Mouse (Mus musculus): ENCODE measurements around the gene Fndc3b. TPM values are rescaled to one million over a fixed set of nuclear protein-coding genes. Genes with fewer than 3 reads are reported as not detected.

The Fndc3b gene
- total RNA-seq, 2 experiments from 2014 or later, result 13.9 to 18.5 TPM

DNA sequence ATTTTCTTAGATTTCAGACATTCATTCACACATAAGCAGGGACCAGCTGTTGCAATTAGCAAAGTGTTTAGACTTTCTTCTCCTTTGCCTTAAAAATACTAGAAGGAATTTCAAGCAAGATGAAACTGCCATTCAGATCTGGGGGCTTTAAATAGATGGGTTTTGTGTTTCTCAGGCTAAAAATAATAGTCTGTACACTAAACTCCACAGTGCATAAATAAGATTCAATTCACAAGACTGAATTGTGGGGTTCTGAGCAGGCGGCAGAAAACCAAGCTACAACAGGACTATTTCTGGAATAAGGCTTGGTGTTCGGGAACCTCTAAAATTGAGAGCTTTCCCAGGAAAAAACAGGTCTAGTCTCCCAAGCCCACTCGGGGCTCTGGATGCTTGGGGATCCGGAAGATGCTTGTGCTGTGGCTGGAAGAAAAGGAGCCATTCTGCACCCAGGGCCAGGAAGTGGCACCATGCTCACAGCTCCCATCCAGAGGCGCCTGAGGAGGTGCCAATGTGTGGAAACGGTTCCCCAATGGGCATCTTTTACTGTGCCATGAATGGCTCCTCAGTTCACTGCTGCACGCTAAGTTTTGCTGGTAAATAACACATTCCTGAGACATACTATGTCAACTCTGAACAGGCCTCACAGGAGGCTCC lies 117.5 kb downstream of the Fndc3b start:
- DNase-seq (ENCODE audit: low spot score), result no peak

DNA sequence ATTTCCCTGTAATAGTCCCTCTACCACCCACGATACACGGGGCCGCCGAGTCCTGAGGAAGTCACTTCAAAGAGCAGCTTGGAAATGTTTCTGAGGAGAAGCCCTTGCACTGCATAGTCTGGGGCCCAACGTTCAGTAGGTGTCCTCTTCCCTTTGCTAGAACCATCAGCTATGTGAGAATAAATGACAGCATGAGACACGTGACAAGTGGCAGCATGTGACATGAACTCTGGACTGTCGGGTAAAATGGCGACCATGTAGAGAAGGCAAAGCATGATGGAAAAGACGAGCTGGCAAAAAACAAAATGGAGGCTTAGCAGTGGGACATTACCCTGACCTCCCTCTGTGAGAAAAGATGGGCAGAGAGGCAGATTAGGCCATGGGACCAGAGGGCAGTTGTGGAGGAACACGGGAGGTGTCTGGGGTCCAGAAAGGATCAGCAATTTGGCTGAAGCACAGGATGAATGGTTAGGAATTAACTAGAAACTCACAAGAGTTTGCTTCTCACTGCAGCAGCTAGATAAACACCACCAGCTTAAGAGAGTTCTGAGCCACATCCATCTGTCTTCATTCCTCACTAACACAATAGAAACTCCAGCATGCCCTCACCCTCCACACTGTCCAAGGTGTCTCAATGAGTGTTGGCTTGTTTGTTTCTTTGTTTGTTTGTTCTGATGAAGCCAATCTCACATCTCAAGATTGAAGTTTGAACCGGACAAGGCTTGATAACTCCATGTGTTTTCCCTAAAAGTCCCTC lies 118.2 kb downstream of the Fndc3b start:
- no peak for DNase-seq (ENCODE audit: low spot score)

DNA sequence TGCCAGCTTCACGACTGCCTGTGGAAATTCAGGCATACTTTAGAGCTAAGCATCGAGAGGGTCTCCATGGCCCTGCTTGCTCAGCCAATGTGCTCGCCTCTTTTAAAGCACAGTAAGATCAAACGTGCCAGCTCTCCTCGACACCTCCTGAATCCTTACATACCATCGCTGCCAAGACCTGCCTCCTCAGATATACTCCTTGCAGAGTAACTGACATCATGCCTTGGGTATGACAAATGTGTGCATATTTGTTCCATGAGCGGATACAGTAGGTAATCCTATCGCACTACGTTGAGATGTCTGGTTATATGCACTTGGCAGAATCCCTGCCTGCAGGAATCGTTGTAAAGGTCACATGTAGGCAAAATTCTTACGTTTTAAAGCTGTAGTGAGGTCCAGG lies 120.3 kb downstream of the Fndc3b start:
- DNase-seq (ENCODE audit: low spot score), result no peak

DNA sequence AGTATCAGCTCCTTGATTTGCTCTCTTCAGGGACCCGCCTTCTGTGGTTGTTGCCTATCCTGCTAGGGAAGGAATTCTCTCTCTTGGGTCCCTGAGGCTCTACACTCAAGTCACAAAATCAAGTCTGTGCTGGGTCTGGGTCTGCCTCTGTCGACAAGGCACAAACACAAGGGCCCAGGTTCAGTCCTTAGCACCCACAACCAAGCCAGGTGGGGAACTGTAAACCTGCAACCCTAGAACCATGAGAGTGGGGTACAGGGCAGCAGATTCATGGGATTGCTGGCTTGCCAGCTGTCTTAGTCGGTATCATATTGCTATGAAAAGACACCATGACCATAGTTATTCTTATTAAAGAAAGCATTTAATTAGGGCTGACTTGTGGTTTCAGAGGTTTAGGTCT lies 121.8 kb downstream of the Fndc3b start:
- DNase-seq (ENCODE audit: low spot score), result no peak

DNA sequence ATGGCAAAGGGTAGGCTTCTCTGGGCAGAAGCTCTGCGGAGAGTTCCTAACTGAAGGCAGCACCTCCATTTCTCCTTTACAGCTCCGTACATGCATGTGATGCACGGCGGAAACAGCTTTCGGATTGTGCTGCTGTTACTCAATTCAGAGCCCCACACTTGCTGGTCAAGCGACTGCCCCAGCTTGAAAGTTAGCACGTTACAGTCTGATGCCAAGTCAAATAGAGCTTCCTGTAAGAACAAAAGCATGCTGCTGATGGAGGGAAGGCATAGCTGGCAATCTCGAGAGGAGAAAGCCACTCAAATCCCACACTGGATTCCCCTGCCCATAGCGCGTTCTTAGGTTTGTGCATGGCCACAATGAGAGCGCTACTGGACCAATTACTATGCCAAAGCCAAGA lies 122.5 kb downstream of the Fndc3b start:
- DNase-seq (ENCODE audit: low spot score), result no peak

DNA sequence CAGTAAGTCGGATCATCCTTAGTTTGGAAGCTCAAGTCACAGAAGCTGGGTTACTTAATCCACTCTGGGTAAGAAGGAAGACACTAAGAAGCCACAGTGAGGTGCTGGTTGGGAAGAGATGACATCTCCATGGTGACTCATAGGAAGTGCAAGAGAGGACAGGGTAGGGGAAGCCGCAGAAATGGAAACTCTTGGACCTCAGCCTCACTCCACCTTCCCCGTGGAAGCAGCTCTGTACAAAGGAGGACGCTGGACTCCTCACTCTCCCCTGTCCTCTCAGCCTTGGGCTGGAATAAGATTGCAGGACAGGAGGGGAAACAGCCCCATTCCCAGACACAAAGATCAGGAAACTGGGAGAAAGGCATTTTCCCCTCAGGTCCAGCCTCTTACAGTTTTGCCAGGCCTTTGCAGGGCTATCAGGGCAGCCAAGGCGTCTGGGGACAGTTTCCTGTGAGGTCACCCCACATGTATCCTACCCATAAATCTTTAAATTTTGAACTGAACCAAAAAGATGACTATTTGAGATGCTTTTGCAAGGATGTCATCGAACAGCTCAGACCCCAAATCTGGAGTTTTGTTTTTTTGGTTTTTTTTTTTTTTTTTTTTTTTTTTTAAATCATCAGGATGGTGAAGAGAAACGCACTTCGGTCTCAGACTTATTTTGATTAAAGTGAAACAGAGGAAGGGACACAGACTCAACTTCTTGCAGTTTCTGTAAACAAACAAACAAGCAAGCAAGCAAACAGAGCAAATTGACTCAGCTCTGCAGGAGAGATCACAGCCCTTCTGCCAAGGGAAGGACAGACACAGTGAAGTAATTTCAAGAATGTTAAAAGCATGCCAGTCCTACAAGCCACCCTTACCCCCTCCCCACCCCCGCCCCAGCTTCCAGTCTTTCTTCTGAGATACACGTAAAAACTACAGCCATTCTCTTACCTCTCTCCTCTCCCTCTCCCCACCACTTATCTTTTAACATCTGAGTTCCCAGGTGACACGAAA lies 126.2 kb downstream of the Fndc3b start:
- peak; percentile 44 for DNase-seq (ENCODE audit: low spot score)

DNA sequence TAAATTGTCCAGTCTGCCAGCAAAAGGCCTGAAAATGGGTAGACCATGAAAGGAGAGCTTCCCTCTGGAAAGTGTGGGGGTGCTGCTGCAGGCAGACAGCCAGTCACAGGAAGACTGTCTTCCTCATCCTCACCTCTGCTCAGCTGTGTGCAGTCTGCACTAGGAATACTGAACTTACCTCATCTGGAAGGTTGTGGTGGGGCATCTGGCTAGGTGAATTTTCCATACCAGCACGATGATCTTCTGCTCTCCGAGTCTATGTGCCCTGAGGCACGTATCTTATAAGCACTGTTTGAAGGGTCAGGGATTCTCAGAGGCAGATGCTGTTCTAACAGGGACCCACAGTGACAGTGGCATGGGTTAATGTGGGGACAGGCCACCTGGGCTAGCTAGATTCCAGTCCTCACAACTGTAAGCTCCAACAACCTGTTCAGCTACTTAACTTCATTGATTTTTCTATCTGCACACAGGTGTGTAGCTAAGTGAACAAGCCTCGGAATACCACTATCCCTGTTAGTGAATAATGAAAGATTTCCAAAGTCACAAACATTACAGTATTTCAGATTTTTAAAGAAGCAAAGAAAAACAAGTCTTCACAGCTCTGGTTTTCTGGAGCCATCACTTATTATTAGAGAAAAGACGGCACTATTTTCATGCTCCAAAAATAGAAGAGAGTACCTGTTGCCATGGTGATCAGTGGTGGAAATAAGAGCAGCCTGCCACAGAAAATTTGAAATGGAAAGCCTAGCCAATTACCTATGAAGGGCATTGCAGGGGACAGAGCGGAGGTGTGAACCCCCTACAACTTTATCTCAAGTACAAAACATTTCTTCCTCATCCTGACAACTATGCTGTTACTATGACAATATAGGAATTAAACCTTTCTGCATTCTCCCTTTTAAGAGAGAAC lies 128.9 kb downstream of the Fndc3b start:
- DNase-seq (ENCODE audit: low spot score), result no peak

DNA sequence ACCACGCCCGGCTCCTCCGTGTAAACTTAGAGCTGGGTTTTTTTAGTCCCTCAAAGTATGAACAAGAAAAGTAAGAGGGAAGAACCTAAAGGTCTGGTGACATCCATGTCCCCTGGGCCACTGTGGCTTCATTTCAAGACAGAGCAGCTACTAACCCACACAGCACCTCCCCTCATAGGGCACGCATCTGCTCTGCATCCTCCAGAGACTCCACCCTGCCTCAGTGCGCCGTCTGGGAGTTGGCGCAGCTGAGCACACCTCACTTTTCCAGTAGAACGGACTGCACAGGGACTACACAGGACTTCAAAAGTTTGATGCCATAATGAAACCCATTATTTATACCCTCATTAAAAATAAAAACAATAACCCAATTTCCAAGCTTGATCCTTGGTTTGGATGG lies 130.2 kb downstream of the Fndc3b start:
- DNase-seq (ENCODE audit: low spot score), result no peak

DNA sequence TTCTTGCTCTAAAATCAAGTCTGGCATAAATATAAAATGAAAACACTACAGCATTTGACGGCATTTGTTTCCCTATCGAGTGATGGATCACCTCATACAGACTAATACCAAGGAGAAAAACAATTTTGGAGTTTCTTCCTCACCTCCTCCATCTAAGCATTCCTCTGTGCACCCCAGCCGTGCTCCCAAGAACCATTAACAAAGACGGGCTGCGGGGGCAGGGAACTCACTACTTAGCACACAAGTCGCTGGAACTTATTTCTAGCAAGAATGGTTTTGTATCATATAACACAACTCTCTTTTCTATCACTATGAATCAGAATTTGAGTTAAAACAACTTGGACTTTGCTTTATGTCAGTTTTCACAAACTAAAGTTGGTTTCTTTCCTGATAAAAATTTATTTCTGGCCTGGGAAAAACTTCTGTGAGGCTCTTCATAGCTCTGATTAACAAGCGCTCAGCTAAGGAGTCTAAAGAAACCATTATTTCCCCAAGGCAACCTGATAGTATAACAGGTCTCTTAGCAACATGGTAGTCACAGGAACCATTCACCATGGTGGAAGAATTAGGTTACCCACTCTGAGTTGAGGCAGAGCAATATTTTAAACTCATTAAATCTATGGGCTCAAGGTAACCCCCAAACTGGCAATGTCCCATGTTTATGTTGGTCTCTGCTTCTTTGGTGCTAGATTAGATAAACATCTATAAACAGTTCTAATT lies 131.1 kb downstream of the Fndc3b start:
- no peak for DNase-seq (ENCODE audit: low spot score)

DNA sequence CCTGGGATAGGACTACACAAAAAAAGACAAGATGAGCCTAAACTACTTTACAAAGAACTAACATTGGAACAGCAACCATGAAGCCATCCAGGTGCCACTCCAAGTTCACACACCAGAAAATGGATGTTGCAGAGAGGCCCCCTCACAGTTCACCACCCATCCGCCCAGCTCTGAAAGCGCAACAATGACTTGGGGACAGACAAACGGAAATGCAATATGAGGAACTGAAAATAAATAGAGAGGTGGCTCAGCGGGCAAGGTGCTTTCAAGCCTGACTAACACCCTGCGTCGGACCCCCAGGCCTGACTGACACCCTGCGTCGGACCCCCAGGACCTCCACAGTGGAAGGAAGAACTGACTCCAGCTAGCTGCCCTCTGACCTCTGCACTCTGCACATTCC lies 131.9 kb downstream of the Fndc3b start:
- DNase-seq (ENCODE audit: low spot score), result no peak

DNA sequence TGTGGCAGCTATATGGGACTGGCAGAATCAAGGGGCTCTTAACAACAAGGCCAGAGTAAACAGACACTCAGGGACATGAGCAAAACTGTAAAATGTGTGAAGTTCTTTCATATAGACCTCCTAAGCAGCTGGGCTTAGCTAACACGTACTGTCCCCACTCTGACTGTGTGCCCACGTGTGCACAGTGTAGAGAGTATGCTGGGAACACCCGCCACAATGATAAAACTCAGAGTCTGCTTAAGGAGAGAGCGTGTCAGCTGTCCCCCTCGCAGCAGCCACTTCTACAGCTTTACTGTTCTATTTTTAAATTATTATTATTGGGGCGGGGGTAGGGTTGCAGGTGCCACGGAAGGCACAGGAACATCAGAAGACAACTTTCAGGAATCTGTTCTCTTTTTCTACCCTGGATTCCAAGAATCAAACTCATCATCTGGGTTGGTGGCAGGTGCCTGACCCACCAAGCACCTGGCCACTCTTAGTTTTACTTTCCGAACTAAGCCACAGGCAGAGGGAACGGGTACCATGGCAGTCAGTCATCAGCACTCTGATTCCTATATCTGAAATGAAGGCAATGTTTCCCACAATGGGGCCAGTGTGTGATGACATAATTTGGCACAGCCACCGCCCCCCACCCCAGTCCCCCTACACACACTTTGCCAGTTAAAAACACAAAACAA lies 133.6 kb downstream of the Fndc3b start:
- DNase-seq (ENCODE audit: low spot score), result no peak

DNA sequence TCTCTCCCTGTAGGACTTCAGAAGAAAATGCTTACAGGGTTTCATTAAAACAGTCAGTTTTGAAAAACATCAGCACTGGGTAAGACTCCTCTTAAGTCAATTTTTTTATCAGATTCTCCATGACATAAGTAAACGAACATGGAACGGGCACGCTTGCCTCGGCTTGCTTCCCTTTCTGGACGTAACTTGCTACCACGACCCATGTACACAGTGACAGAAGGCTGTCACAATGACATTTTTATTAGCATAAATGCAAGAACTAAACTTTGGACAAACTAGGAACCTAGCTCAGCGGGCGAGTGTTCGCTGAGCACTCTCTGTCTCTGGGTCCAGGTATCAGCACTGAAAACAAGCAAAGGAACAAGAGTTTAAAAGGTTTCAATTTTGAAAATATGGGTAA lies 136.9 kb downstream of the Fndc3b start:
- DNase-seq (ENCODE audit: low spot score), result no peak

DNA sequence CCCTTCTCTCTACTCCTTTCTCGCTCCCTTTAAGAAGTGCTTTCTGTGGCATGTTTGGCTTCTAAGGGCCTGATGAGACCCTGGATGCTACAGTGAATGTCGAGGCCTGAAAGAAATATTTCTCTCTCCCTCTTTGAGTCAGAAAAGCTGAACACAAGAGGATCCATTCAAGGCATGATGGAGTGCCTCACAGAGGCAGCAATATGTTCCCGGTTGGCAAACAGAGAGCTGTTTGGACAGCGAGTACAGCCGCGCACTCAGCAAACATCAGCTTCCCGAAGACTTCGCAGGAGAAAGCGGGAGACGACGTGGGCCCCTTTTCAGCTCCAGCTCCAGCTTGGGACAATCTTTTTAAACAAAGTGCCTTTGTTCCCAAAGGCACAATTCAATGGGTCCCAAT lies 137.6 kb downstream of the Fndc3b start:
- DNase-seq (ENCODE audit: low spot score), result no peak

DNA sequence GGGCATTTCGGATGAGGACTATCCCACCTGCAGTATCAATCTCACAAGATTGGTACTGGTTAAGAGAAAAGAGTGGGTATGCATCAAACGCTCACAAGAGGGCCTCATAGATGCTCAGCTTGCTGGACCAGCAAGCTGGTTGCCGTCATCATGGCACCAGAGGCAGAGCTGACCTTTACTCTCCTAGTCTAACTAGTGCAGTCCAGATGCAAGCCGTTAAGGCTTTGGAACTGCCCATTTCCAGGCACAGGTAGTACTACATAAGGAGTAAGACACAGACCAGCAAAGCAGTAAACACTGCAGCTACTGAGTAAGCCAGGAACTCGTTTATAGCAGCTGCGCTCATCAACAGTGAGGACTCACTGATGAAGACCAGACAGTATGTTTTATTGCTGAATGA lies 138.8 kb downstream of the Fndc3b start:
- DNase-seq (ENCODE audit: low spot score), result peak; percentile 49

DNA sequence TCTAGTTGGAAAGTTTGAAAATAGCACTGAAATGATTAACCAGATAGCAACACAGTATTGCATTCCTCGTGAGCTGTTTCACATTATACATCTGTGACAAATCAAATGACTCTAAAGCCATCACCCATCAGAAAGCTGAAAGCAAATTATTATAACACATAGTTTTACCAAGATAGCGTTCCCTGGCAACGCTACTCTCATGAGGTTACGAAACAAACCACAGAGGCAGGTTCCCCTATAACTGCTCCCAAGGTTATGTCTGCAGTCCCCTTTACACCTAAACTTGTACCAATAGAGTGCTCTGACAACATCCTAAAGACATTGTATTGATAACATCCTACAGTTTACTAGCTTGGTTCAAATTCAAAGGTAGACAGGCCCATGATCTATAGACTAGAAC lies 145.8 kb downstream of the Fndc3b start:
- no peak for DNase-seq (ENCODE audit: low spot score)

DNA sequence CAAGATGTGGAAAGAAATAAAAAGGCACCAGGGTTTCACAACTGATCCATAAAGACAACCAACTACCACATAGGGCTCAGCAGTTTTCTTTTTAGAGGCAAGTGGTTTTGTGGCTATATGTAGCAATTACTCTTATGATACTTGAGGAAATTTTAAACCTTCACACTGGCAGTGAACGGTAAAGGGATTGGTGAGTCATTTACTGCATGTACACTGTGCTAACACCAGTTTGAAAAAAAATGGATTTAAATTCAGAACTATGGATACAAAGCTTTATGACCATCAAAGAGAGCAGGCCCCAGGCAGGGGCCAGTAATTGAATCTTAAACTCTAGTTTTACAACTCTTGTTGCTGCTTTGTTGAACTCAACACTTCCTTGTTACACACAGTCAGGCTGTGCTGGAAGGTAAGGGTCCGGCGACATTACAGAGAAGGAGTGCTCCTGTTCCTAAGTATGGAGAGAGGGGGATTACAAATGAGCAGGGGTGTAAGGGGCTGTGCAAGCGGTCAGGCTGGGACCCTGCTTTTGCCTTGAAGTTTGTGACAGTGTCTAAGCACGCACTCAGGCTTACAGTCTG lies 148.0 kb downstream of the Fndc3b start:
- no peak for DNase-seq (ENCODE audit: low spot score)

DNA sequence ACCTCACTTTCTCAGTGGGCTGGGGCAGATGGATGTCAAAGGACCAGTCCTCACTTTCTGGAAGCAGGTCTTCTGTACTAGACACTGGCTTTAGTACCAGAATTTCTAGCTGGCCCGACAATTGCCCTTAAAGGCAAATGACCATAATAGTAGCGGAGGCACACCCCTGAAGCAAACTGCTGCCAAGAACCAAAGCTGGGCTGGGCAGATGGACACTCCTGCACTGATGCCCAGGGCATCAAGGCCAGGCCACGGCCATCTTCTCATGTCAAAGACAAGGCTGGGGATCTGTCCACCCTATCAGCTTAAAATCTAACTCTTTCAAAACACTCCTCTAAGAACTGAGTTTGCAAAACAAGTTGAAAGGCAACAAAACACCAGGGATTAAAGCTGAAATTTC lies 148.6 kb downstream of the Fndc3b start:
- DNase-seq (ENCODE audit: low spot score), result no peak

DNA sequence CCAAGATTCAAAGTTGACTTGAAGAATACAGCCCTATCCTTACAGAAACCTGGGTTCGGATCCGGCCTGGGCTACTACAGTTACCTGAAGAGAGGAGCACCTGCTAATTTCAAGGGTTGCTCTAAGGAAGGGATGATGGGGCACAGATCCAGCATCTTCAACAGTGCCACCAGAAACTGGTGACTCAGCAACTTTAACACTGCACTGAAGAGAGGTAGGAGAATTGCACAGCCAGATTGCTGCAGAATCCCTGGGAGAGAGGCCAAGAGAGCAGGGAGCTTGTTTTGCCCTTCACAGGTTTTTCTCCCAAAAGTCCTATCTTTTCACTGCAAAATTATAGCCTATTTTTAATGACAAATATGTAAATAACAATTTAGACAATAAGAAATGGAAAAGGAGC lies 149.2 kb downstream of the Fndc3b start:
- DNase-seq (ENCODE audit: low spot score), result no peak

DNA sequence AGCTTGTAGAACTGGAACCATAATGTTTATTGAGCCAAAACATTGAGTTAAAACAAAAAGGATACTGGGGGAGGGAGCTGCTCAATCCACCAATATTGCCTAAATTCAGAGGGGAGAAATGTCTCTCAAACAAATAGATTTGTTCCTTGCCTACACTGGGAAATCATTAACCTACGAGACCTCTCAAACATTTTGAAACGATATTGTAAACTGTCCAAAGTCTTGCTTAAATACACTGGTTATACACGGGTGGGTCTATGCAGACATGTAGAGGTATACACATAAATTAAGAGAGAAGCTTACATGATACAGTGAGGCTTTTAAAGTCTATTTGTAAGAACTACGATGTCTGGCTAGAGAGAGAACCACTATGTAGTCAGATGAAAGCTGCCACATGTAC lies 151.8 kb downstream of the Fndc3b start:
- DNase-seq (ENCODE audit: low spot score), result no peak
